Mouse (Mus musculus) right cerebral cortex, postnatal 14 days (tissue): ENCODE measurements around the gene Klk1b5.

Experiments
- DNase-seq: peaks from one replicate; pipeline ENCODE4 v3.0.0; 2022

Klk1b5 gene

DNA sequence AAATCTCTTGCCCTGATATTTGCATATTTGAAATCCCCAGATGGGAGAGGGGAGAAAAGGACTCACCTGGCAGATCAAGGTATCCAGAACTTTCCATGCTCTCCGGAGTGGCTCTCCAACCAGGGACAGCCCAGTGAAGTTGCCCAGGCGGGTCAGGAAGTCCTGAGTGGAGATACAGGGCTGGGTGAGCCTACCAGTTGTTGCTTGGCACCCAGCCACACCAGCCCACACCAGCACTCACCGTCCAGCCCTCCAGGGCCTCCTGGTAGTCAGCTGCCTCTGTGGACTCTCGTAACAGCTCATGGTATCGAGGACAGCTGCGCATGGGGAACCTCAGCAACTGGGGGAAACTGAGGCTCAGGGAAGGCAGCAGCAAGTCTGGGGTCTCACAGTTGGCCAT, 39.2 kb downstream of the Klk1b5 start:
- DNase-seq, result no peak

DNA sequence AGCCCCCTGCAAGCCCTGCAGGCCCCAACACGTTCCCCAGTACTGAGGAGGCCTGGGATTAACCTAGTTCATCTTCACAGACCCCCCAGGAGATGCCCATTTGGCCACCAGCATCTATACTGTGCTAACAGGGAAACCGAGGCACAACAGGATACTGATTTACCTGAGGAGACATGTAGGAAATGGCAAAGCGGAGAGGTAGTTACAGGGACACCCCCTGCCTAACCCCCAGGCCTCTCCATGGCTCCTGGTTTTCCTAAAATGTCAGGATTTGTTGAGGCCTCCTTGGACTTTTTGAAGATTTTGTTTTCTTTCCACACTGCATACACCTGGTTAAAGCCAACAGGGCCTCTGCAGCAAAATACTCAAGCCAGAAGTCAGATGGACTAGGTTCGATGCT, 41.5 kb downstream of the Klk1b5 start, which contains the start of gene Acp4:
TSS of gene Acp4 (minus strand) at position 101 of the 400 bp plus-strand sequence.
- no peak for DNase-seq

DNA sequence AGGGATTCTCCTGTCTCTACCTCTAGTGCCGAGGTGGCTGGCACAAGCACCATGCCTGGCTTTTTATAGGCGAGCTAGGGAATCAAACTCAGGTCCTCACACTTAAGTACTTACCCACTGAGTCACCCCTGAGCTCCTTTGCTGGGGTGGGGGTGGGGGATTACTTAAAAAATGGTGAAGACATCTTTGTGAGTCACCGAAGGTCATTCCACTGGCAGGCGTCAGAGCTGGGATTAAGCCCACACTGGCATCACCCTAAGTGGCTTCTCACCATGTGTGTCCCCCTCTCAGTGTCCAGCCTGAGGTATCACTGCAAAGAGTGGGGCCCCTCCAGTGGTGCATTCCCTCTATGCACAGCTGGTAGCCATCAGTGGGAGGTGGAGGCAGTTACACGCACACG, 44.7 kb downstream of the Klk1b5 start:
- DNase-seq, result no peak

- DNase-seq, result no peak
These were observed 45.4 kb downstream of the Klk1b5 start, which contains the start of gene Gm15517 for GRCm38 (mm10) chr7:44261147-44261546. TSS of gene Gm15517 (plus strand) at chr7:44261447.

GRCm38 (mm10) chr7:44262791-44263643, 47.3 kb downstream of the Klk1b5 start:
- DNase-seq, result peak; percentile 95

DNA sequence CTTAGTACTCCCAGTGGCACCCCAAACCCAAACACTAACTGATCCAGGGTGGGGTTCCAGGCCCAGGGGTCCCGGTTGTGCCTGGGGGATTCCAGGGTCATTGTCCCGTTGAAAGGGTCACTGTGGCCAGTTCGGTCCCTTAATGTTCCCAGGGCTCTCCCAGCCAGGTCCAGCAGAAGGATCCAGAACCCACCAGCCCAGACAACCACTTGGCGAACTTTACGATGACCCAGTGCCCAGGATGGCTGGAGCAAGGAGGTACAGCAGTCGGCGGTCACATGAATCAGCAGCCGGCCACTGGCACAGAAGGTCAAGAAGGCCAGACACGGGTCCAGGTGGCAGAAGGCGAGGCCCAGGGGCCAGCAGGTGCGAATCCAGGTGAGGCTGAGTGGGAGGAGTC, 52.4 kb downstream of the Klk1b5 start:
- DNase-seq, result no peak

- no peak for DNase-seq
These were observed 53.7 kb downstream of the Klk1b5 start for GRCm38 (mm10) chr7:44269397-44269796.
